Comparison of ENCODE assay signal across 12 mouse cellular contexts in the genomic region with DNA sequence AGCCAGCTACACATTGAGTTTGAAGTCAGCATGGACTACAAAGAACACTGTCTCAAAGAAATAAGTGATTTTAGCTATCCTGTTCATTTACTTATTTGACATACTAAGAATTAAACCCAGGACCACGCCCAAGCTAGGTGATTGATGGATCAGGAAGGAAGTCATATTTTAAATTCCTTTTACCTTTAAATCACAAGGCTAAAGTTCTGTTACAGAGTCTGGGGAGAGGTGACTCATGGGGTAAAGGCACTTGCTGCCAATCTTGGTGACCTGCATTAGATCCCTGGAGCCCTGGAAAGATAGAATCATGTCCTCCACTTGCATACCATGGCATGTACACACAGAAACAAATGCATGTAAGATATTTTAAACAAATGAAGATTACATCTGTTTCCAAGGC.
"Had no signal": no experiment of that assay in that cellular context is flagged by ENCODE, and none has a peak within 500 bp of the region (broad histone marks: within the 10 kb centered on the region; RNA-seq: fewer than 3 reads in every experiment).

No protein-coding gene starts in this region.

- DNase-seq: liver, postnatal 0 days; lung, embryonic 14.5 days; lung, postnatal 10 days; lung, postnatal 4 days; retina, postnatal 1 day; right cerebral cortex, adult 18-20 months; right cerebral cortex, postnatal 25 days; right cerebral cortex, postnatal 4 days; spleen, adult 18-20 months; thymus, adult 18-20 months; thymus, postnatal 14 days; thymus, postnatal 36 days had no signal
